Mouse (Mus musculus) embryo, embryonic 11.5 days (tissue): ENCODE results near the gene Cyp4a10.
"Not testable (repeated sequence)": the region's sequence is repeated elsewhere in the genome, so short reads cannot be mapped to it uniquely, and the experiment has no call there.

ENCODE experiments used
- DNase-seq: peaks from one replicate; pipeline ENCODE4 v3.0.0-alpha.2; 2012; ENCODE audit warnings: low read depth, low spot score

The Cyp4a10 gene

GRCm38 (mm10) chr4:115518000-115518399 lies at the start of gene Cyp4a10:
Gene Cyp4a10, plus strand, starts transcription at chr4:115518264.
- not testable (repeated sequence) for DNase-seq

GRCm38 (mm10) chr4:115473585-115473984 lies 44.5 kb upstream of the Cyp4a10 start:
- not testable (repeated sequence) for DNase-seq

- peak; percentile 2 for DNase-seq
Measured at GRCm38 (mm10) chr4:115476051-115476450, 42.0 kb upstream of the Cyp4a10 start.

- no peak for DNase-seq
Measured at GRCm38 (mm10) chr4:115481006-115481652, 36.9 kb upstream of the Cyp4a10 start.

- DNase-seq, result no peak
Measured at GRCm38 (mm10) chr4:115496001-115496400, 22.1 kb upstream of the Cyp4a10 start, which contains the start of gene Cyp4a14. Gene Cyp4a14, minus strand, starts transcription at chr4:115496142.

GRCm38 (mm10) chr4:115497466-115497865 lies 20.6 kb upstream of the Cyp4a10 start:
- DNase-seq, result no peak

- DNase-seq, result not testable (repeated sequence)
Measured at GRCm38 (mm10) chr4:115513964-115514363, 4.1 kb upstream of the Cyp4a10 start.

- DNase-seq, result no peak
Measured at GRCm38 (mm10) chr4:115519444-115519843, 1.4 kb downstream of the Cyp4a10 start.

- no peak for DNase-seq
Measured at GRCm38 (mm10) chr4:115521766-115522165, 3.7 kb downstream of the Cyp4a10 start.

GRCm38 (mm10) chr4:115545101-115545500 lies 27.0 kb downstream of the Cyp4a10 start:
- no peak for DNase-seq

- no peak for DNase-seq
Measured at GRCm38 (mm10) chr4:115546141-115546828, 28.2 kb downstream of the Cyp4a10 start.

GRCm38 (mm10) chr4:115552726-115553125 lies 34.7 kb downstream of the Cyp4a10 start:
- DNase-seq, result no peak

GRCm38 (mm10) chr4:115555513-115555912 lies 37.4 kb downstream of the Cyp4a10 start:
- no peak for DNase-seq

GRCm38 (mm10) chr4:115557861-115558561 lies 39.9 kb downstream of the Cyp4a10 start:
- DNase-seq, result no peak

- not testable (repeated sequence) for DNase-seq
Measured at GRCm38 (mm10) chr4:115561236-115561635, 43.2 kb downstream of the Cyp4a10 start.

GRCm38 (mm10) chr4:115563401-115563800 lies 45.3 kb downstream of the Cyp4a10 start, which contains the start of gene Cyp4a31:
Gene Cyp4a31, plus strand, starts transcription at chr4:115563649.
- DNase-seq, result no peak

- DNase-seq, result not testable (repeated sequence)
Measured at GRCm38 (mm10) chr4:115564469-115565225, 46.6 kb downstream of the Cyp4a10 start.

GRCm38 (mm10) chr4:115575255-115575654 lies 57.2 kb downstream of the Cyp4a10 start:
- DNase-seq, result no peak

- DNase-seq, result no peak
Measured at GRCm38 (mm10) chr4:115575776-115576175, 57.7 kb downstream of the Cyp4a10 start.

- no peak for DNase-seq
Measured at GRCm38 (mm10) chr4:115583036-115583435, 65.0 kb downstream of the Cyp4a10 start.
